22 mouse cellular contexts compared by ENCODE assay signal in genomic region chr7:27158171-27158570, GRCm38 (mm10). TPM values are rescaled to one million over a fixed set of nuclear protein-coding genes. Genes with fewer than 3 reads are reported as not detected.
"Had no signal": no experiment of that assay in that cellular context is flagged by ENCODE, and none has a peak within 500 bp of the region (broad histone marks: within the 10 kb centered on the region; RNA-seq: fewer than 3 reads in every experiment).

No protein-coding gene starts in this region.

- ATAC-seq: midbrain, embryonic 16.5 days had no signal

- DNase-seq: lung, embryonic 14.5 days; lung, postnatal 10 days; lung, postnatal 4 days; midbrain, embryonic 14.5 days; retina, postnatal 1 day; right cerebral cortex, adult 18-20 months; right cerebral cortex, postnatal 25 days; right cerebral cortex, postnatal 4 days; spleen, adult 18-20 months; thymus, adult 18-20 months; thymus, postnatal 14 days; thymus, postnatal 36 days had no signal

RNA-seq across cellular contexts. Expression of gene Cyp2t4, which starts 4.7 kb away (rescaled TPM):
- total RNA-seq: megakaryocyte, adult 5-6 weeks; megakaryocyte-erythroid progenitor cell, adult 5-6 weeks had no signal
- polyA plus RNA-seq: neural tube, embryonic 11.5 days; small intestine, adult 2 months; stomach, embryonic 14.5 days; thymus, postnatal 0 days had no signal

RNA-seq across cellular contexts. Expression of gene Gm21983, which starts 22.7 kb away (rescaled TPM):
- total RNA-seq: megakaryocyte, adult 5-6 weeks; megakaryocyte-erythroid progenitor cell, adult 5-6 weeks had no signal
- polyA plus RNA-seq: midbrain, embryonic 10.5 days; midbrain, embryonic 14.5 days; myocyte; neural tube, embryonic 11.5 days; stomach, embryonic 14.5 days; stomach, embryonic 16.5 days; thymus, postnatal 0 days had no signal

RNA-seq across cellular contexts. Expression of gene Mia, which starts 22.8 kb away (rescaled TPM):
- total RNA-seq: megakaryocyte, adult 5-6 weeks; megakaryocyte-erythroid progenitor cell, adult 5-6 weeks had no signal
- polyA plus RNA-seq: small intestine, adult 2 months had no signal
